Mouse (Mus musculus) adrenal gland, adult 8-10 months (tissue): ENCODE measurements around the gene Nop53. TPM values are rescaled to one million over a fixed set of nuclear protein-coding genes. Genes with fewer than 3 reads are reported as not detected.

Experiments
- DNase-seq: peaks from one replicate; pipeline ENCODE4 v3.0.0; 2022
- total RNA-seq, 4 experiments: library from RNA; stranded (reverse); gene quantifications; 2 replicates each; pipeline ENCODE4 v1.2.4; 2022

Nop53 gene
- total RNA-seq, 4 experiments from 2014 or later = 175 to 199 (median 191) TPM

DNA sequence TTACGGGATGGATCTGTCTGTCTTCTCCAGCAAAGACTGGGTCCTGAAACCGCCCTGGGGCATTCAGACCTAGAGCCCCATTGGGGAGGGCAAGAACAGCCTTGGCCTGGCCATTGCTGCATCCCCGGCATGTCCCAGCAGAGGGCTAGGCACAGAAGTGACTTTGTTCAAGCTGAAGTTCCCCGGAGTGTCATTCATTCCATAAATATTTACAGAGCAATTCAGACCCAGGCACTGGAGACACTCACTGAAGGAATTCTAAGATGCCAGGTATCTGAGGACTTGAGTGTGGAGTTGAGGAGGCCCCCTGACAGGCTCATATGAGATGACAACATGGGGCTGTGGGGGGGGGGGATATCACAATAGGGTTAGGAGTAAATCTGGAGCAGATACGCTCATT lies 10.3 kb upstream of the Nop53 start:
- no peak for DNase-seq

DNA sequence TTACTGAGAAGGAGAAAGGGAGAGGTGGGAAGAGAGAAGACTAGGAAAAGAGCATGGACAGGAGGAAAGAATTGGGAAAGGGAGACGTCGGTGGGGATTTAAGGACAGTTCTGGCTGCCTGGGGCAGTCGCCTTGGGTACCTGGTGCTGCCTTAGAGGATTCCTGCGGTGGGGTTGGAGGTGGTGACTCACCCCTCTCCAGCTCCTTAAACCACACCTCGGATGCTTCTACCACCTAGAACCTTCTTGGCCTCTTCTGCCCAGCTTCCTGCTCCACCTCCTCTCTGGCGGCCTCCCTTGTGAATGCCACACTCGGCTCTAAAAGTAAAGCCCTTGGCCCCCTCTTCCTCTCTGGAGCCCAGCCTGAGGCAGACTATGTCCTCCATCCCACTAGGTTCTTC lies 9.6 kb upstream of the Nop53 start:
- no peak for DNase-seq

DNA sequence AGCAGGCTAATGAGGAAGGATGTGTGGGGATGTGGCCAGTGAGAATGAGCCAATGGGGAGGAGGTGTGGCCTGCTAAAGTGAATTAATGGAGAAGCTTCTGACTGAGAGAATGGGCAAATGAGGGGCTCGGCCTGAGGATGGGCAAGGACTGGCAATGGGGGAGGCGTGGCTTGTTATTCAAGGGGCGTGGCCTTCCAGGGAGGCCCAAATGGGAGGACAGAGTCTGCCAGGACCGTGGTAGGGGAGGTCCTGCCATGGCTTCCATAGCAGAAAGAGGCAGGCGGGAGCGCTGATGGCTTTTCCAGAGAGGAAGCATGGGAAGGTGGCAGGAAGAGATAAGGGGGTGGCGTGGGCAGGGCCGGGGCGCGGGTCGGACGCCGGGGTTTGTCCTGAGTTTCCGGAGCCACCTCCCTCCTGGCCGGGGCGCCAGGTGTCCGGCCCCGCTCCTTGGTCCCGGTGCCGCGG lies 9.1 kb upstream of the Nop53 start:
- no peak for DNase-seq

DNA sequence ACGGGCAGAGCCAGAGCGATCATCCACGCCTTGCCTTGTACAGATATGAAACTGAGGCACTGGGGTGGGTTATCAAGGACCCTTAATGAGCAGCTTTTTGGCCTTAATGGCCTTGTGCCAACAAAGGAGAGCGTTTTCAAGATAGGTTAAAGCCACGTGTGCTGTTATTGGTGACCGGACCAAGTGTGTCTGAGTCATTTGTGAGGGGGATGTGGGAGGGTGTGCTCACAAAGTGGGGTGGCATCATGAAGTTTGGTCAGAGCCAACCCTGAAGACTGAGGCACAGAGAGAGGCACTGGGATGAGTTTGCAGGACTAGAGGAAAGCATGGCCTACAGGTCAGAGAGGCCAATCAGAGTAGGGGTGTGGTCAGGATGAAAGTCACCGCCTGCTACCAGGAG lies 8.6 kb upstream of the Nop53 start:
- no peak for DNase-seq

DNA sequence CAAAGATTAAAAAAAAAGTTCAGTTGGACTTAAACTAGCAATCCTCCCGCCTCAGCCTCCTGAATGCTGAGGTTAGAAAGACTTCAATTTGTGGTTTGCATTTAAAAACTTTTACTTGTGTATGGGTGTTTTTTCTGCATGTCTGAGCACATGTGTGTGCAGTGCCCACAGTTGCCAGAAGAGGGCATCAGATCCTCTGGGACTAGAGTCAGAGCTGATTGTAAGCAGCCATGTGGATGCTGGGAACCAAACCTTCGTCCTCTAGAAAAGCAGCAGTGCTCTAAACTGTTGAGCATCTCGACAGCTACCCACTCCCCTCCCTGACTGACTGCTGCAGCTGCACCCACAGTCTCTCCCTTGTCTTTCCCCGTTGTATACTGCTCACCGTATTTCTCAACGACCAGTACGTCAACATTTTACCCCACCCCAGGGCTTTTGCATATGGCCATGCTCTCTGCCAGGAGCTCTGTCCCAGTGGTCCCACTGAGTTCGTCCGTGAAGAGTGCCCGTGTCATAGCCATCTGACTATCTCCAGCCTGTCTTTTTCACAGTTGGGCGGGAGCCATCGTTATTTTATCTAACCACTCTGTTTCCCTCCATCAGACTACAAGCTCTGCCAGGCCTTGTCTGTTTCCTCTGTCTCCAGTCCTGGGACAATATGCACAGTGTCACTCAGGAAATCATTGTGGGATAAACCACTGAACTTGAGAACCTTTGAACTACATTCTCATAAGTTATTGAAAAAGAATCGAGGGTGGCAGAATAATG lies 7.6 kb upstream of the Nop53 start:
- DNase-seq = no peak

DNA sequence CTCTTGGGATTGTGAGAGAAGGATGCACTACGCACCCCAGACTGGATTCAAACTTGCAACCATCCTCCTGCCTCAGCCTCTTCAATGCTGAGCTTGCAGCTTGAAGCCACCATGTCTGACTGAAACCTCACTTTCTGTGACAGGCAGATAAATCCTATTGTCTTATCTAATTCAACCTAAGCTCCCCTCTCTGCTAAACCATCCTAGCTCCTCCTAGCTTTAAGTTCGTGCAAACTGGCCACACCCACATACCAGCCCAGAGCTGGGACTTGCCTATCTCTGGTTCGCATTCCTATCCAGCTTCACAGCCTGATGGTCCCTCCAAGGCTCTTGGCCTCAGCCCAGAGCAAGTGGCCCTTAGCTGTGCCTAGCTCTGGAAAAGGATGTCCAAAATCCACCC lies 6.5 kb upstream of the Nop53 start:
- DNase-seq = no peak

DNA sequence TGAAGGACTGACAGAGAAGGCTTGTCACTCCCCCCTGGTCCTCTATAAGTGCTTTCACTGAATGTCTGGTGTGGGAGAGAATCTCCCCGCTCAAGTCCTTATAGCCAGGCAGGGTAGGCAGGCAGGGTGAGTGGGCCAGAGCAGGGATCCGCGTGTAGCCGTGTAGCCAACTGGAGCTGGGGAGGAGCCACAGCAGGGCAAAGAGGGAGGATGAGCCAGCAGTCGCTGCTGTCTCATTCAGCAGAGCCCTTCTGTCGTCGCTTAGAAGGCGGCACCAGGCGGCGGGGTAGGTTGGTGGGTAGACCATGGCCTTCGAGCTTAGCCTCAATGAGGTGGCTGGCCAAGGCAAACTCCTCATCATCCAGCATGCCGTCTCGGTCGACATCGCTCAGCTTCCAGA lies 4.1 kb upstream of the Nop53 start:
- no peak for DNase-seq

DNA sequence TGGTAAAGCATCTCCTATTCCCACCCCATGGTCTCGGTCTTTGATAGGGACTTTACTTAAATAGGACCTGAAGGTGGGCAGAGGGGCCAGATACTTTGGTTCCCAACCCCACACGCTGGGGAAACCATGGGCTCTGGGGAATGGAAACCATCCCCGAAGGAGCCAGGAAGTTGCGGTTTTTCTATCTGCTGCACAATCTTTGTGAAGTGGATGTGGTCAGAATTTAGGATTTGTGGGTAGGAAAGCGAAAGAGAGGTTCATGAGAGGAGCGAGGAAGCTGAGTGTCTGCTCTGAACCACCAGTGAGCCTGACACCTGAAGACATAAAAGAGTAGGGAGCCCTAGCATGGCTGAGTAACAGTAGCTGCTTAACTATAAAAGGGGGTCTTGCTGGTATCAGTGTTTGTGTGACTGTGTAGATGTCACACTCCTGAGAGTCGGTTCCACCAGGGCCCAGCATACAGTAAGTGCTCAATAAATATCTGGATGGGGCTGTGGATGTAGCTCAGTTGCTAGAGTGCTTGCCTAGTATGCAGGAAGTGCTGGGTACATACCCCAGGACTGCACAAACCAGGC lies 3.4 kb upstream of the Nop53 start:
- DNase-seq = no peak

DNA sequence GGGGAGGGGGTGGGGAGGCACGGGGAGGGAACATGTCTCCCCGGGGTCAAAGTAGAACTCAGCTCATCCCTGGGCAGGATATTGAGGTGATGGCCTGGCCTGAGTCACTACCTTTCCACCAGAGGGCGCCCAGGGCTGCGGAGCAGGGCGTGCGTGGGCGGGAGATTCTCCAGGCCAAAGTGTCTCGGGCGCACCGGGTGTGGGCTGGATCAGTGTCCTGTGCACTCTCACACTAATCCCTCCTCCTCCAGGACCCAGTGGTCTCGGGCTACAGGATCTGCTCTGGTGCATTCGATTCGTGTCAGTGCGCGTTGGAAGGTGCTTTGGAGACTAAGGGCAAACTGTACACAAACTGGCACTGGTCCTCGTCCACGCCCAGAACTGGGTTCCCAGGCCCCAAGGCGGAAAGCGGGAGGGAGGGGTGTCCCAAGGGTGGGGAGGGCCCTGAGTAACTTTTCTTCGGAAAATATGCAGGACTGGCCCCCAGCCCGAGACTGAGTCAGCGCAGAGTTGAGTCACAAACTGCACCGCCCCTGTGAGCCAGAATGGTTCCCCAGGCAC lies 2.6 kb upstream of the Nop53 start:
- peak; percentile 84 for DNase-seq

DNA sequence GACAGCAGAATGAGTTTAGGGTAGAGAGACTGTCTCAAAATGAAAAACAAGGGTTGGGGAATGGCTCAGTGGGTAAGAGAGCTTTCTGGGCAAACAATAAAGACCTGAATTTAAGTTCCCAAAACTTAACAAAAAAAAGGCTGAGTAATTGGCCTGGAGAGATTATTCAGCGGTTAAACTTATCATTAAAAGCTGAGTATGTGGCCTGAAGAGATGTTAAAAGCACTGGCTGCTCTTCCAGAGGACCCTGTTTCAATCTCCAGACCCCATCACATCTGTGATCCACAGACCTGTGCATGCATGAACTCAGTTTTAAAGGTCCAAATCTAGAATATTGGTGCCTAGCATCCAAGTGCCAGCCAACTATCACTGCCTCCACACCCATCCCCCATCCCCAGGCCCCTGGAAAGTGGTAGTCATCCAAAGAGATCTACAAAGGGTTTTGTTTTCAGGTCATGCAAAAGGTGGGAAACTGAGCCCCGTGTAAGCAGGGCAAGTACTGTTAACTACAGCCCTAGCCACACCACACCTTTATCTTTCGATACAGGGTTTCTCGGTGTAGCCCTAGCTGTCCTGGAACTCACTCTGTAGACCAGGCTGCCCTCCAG lies 1.9 kb upstream of the Nop53 start:
- DNase-seq = no peak

DNA sequence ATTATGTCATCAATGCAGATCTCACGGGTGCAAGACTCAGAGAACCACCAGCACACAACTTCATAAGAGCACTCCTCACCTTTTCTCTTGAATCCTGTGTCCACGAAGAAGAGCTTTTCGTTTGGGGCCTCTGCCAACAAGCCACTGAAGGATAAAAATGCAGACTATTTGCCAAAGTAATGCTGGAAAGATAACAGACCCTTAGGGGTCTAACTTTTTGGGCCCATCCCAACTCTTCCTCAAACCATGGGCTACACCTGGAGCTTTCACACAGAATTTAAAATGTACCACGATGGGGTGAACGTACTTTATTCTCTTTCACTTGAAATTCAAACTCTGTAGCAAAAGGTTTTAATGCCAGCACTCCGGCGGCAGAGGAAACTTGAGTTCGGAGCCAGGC lies 663 bp downstream of the Nop53 start:
- no peak for DNase-seq

DNA sequence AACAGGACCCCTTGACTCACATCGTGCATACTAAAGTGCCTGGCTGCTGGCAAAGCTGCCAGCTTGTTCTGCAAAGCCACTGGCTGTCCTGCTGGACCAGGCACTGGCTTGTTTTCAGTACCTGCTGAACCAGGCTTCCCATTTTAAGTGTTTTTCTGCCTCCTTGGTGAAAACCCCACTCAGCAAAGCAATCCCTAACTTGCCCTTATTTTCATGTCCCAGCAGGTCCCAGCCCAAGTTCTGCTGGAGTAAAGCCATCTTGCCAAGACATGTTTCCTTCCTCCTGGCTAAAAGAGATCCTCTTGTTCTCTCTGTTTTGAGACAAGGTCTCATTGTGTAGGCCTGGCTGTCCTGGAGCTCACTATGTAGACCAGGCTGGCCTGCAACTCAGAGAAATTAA lies 1.6 kb downstream of the Nop53 start:
- no peak for DNase-seq

DNA sequence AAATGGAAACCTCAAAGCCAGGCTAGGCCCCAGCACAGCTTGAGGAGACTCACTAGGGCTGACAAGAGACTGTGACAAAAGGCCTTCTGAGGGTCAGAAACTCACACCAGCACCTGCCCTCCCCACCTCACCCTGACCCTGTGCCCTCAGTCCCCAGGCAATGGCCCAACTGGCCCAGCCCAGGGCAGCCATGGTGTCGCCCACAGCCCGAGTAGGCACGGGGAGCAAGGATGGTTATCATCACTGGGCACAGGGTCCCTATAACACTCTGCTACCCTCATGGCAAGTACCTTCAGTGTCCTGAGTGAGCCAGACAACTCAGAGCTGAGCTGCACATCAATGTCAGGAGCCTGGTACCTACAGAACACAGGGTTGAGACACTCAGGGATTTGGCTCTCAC lies 7.3 kb downstream of the Nop53 start:
- DNase-seq = no peak

DNA sequence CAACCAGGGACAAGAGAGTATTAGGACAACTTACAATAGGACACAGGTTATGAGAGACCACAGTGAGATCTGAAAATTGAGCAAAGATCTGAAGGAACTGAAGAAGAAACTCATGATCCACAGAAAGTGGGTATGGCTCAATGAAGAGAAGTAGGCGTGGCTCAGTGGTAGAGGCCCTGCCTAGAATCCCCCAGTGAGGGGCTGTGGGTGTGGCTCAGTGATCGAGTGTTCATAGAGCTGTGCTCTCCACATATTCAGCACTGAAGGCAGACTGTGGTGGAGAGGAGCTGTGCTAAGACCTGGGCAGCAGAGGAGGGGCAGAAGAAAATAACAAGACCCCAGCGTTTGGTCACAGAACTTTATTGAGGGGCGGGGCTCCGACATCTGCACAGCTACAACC lies 8.4 kb downstream of the Nop53 start:
- DNase-seq = no peak

DNA sequence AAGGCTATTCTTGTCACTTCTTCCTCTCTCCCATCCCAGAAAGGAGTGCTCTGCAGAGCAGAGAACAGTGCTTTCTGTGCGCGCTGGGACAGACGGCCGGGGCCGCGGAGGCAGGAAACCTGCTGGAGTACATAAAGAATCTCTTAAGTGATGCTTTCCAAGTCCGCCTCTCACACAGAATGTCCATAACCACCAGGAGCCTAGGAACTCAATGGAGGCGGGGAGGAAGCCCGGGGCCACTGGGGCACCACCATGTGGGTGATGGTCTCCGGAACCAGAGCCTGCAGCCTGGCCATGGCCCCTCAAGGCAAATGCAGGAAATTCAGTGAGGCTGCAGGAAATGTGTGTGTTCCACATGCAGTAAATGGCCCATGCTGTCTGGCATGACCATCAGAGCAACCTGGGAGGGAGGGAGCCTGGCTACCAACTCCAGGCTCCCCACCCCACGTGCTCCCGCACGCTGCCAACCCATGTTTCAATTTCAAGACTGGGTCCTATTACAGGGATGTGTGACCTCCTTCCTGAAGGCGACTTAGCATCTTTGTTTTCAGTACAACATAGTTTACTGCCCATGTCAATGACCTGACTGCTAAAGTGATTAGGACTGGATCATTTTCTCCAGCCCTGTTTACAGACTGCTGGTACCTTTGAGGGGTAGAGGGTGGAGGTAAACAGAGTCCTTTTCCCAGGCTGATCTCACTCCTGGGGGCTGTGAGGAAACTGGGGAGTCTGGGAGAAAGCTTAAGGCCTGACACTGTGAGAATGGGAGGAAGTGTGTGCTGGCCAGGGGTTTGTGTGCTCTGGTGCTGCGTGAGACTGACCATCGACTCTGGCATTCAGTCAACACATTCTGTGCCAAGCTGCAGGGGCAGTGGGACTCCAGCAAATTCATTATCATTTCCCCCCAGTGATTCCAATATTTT lies 12.2 kb downstream of the Nop53 start:
- no peak for DNase-seq

DNA sequence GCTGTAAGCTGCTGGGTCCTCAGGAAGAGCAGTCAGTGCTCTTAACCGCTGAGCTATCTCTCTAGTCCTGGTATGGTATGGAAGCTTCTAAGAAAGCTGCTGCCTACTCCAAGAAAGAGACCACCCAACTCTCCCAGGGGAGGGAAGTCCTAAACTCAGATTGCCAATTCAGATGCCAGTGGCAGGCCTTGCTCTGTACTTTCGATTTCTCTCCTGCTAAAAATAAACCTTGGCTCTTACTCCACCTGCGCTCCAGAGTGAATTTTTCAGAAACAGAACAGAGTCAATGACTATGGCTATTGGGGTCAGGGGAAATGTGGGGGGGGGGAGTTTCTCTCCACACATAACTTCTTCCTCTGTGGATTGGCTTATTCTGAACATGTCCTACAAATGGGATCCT lies 14.2 kb downstream of the Nop53 start:
- no peak for DNase-seq

DNA sequence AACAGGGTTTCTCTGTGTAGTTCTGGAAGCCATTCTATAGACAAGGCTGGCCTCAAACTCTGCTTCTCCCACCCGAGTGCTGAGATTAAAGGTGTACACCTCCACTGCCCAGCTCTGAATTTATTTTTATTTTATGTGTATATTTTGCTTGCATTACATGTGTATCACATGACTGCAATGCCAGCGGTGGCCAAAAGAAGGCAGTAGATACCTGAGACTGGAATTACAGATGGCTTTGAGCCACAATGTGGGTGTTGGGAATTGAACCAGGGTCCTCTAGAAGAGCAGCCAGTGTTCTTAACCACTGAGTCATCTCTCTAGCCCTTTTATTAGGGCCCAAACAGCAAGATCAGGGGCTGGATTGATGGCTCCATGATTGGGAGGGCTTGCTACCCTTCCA lies 15.3 kb downstream of the Nop53 start:
- DNase-seq = no peak

DNA sequence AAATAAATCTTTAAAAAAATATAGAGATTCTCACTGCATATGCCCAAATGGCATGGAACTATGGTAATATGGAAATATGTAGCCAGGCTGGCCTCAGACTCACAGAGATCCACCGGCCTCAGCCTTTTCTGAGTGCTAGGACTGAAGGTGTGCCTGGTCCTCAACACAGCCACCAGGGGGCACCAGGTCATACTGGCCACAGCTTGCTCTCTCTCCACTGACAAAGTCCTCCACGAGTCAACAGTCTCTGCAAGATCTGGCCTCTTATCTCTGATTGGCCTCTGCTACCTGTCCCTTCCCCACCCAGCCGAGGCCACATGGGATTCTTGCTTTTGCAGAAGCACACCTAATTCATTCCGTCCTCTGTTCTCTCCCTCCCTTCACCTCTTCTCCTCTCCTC lies 16.0 kb downstream of the Nop53 start:
- DNase-seq = peak; percentile 52

DNA sequence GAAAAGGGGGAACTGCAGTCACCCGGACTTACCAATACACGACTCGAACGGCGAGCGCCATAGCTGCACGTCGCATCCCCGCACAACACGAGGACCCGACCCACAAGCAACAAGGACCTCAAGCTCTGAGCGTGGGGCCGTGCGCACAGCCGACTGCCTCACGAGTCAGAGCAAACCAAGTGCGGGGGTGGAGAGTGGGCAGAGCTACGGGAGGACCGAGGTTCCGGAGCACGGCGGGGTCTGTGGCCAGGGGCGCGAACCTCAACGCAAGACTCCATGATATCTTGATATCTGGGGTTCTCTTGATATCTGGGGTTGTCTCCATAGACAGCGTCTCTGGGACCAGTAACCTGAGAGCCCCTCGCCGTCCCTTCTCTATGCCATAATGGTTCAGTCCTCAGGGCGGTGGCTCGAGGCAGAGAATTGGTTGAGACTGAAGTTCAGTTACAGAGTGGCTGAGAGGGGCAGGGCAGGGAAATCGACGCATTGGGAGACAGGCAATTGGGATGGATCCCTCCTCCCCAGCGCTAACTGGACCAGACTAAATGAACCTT lies 23.6 kb downstream of the Nop53 start, which contains the start of gene Selenow:
TSS of gene Selenow (minus strand) at position 183 of the 554 bp plus-strand sequence.
- DNase-seq = peak; percentile 82

DNA sequence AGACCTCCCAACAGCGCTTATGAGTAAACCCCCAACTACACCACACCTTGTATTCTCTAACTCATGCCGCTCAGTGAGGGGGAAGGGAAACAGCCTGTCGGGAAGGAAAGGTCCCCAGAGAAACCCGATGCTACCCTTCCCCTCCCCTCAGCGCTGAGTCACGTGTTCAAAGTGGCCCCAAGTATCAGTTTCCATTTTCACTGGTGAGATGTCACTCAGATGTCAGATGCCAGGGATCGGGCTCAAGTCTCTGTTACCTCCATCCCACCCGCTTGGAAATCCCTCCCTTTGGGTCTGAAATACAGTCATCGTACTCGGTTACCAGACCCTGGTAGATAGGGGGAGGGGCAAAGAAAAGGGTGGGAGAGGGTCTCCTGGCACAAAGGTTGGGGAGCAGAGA lies 24.1 kb downstream of the Nop53 start:
- DNase-seq = no peak

DNA sequence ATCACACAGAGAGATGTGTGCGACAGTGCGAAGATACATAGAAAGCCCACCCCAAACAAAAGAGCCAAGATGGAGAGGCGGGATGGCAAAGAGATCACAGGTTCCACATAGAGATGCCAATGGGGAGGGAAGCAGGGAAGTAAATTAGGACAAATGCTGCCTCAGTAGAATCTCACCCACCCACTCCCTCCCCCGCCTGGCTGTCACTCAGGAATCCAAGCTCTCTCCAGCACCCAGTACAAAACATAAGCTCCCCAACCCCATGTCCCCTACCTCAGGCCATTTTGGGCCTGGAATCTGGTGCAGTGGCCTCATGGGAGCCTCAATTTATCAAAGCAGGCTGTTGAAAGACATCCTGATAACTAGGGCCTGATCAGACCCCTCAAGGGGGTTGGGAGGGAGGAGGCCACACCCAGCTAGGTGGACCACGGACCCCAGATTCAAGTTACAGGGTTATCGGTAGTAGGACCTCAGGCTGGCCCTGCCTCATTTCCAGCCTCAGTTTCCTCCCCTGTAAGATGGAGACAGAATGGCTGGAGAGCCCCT lies 25.2 kb downstream of the Nop53 start:
- no peak for DNase-seq

DNA sequence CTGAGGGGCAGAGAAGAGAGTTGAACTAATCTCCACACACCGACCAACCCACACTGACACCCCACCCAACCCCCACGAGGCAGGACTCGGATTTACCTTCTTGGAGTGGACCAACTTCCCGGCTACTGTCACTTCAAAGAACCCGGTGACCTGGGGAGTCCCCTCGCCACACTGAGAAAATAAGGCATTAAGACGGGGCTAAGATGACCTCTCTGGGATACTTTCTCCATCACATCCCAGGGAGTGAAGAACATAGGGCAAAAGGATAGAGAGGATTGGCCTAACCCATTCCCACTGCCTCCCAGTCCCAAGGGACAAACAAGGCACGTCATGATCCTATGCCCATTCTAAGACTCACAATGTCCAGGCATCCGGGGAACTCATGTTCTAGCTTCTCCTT lies 25.9 kb downstream of the Nop53 start:
- no peak for DNase-seq
